Mouse (Mus musculus) lung, embryonic 16.5 days (tissue): ENCODE measurements around the gene Ypel2. TPM values are rescaled to one million over a fixed set of nuclear protein-coding genes. Genes with fewer than 3 reads are reported as not detected.

Source experiments
- polyA plus RNA-seq: library from polyadenylated mRNA; unstranded; fragments of >200 nt; fragmentation: Nextera tagmentation; extraction: Ambion mirVana; gene quantifications from 2 replicates; pipeline ENCODE4 v1.2.1, GENCODE M21; 2015

Gene Ypel2
- polyA plus RNA-seq, 1 experiment from 2014 or later: 11.8 TPM

Other genes with a start within 250 kb of the Ypel2 start
- gene Cltc, start 236.1 kb downstream of the Ypel2 start, polyA plus RNA-seq: 125 and 134 TPM in 2 replicates
- 27.2 and 28.4 TPM in 2 replicates for gene Dhx40, start 186.0 kb downstream of the Ypel2 start, polyA plus RNA-seq
- 25.1 and 28.5 TPM in 2 replicates for gene Gdpd1, start 80.4 kb upstream of the Ypel2 start, polyA plus RNA-seq
- 17.3 and 19.6 TPM in 2 replicates for gene Smg8, start 93.1 kb upstream of the Ypel2 start, polyA plus RNA-seq
- 12.5 and 13.9 TPM in 2 replicates for gene Prr11, start 115.0 kb upstream of the Ypel2 start, polyA plus RNA-seq
- gene Ska2, start 115.5 kb upstream of the Ypel2 start, polyA plus RNA-seq: 61.7 and 64.4 TPM in 2 replicates
- 26.8 and 28.3 TPM in 2 replicates for gene Trim37, start 133.4 kb upstream of the Ypel2 start, polyA plus RNA-seq